Mouse (Mus musculus) ES-E14 (cell line): ENCODE results near the gene Tuba8.

Source experiments
- CHD2 ChIP-seq: IDR thresholded peaks from 2 replicates; pipeline ENCODE4 v1.6.1; 2014; ENCODE audit warnings: mild to moderate bottlenecking, low read depth, low read length, inconsistent platforms
- HCFC1 ChIP-seq: IDR thresholded peaks from 2 replicates; pipeline ENCODE4 v1.6.1; 2012; ENCODE audit warnings: low read length, inconsistent platforms, borderline replicate concordance; ENCODE audit not compliant: insufficient read depth
- ZNF384 ChIP-seq: IDR thresholded peaks from 2 replicates; pipeline ENCODE4 v1.6.1; 2012; ENCODE audit warnings: low read depth, low read length, inconsistent platforms

DNA sequence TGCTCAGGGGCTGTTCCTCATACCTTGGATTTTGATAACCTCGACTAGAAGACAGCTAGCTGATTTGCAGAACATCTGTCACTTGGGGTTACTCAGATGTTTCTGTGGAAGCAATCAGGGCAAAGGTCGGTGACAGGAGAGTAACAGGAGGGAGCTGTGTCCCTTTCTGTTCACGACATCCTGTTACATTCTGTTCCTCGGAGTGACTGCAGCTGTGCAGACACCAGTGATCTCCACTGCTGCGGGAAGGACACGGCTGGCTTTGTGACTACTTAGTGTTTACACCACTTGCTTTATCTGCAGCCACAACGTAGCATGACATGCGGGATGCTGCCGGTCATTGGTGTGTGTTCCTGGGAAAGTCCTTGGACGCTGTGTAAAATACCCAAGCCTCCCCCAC, 32.7 kb downstream of the Tuba8 start:
- TF ChIP-seq CHD2 = no peak
- no peak for TF ChIP-seq HCFC1
- TF ChIP-seq ZNF384 = no peak
